Mouse (Mus musculus) testis, postnatal 10 days (tissue): Measurements from ENCODE around the gene Rffl.

ENCODE experiments used
- DNase-seq: peaks from one replicate; pipeline ENCODE4 v3.0.0; 2021; ENCODE audit warnings: low spot score

The Rffl gene

DNA sequence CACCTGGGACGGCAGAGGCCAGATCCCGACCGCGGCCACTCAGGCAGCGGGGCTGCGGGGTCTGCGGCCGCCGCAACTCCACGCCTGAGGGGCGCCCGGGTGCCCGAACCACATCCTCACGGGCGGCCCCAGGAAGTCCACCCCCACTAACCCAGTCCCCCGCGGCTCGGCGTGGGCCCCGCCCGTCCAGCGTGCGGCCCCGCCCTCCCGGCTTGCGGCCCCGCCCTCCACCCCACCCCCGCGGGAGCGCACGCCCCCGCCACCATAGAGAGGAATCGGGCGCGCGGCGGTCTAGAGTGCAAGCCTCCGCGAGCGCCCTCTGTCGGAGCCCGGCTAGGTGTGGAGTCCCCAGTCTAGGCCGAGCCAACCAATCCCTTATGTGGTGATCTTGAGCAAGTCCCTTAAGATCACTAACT, at the start of gene Rffl:
Rffl (minus strand) TSS at position 180 of the 416 bp plus-strand sequence.
- DNase-seq = peak; percentile 99

DNA sequence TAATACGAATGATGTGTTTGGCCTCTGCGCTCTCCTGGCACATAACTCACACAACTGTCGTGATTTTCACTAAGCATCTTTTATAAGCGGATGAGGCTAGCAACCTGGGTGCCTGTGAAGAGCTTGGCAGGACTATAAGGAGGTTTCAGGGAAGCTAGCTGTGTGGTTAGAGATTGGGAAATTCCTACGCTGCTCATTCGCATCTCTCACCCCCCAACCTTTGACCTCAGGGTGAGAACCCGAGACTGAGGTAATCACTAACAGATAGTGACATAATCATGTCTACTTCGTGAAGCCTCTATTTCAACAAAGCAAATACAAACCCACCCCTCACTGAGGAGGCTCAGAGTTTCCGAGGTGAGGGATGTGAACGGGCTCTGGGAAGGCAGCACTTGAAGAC, 49.8 kb upstream of the Rffl start:
- no peak for DNase-seq

DNA sequence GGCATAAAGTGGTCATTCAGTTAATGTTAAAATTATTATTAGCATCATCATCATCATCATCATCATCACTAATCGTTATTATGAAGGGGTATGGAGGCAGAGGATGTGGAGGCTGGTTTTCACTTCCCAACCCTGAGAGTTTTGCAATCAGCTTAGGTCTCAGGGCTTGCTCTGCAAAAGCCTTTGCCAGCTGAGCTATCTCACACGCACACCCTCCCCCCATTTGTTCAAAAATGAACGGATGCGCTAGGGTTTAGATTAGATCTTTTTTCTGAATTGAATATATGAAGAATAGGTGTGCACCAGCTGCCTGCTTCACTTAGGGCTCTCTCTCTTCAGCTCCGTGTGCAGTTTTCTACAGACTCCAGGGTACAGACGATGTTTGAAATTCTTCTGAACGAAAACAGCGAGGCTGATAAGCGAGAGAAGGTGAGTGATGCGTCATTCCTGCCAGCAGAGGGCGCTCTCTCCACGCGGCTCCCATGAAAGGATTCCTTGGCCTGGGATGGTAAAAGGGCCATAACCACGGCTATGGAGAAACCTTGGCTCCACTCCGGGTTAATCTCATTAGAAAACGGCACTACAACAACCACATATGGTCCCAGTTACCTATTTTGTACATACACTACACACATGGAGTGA, 43.8 kb upstream of the Rffl start:
- peak; percentile 87 for DNase-seq

DNA sequence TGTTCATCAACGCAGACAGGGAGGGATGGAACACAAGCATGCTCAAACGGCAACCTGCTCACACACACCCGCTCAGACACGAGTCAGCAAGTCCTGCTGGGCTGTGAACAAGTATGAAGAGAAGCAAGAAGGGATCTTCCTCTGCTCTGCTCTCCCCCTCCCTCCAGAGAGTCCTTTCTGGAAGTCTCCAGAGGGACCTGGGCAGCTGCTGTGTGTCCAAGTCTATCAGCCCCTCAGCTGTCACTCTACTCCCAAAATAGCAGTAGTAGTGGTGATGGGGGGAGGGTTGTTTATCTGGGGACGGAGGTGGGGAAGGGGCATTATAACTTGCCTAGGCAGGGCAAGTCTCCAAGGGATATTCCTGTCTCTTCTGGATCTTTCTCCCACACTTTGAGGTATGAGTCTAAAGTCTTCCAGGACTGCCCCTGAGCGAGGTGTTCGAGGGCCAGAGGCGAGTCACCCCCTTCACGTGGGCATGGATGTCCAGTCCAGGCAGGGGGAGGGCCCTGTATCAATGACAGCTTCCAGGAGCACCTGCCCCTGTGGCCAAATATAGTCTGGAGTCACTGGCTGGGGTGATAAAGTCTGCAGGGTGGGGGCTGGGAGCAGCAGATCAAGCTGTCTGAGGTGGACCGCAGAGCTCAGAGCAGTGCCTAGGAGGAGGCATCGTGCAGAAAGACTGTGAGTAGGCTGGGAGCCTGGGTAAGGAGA, 39.8 kb upstream of the Rffl start:
- DNase-seq = no peak

DNA sequence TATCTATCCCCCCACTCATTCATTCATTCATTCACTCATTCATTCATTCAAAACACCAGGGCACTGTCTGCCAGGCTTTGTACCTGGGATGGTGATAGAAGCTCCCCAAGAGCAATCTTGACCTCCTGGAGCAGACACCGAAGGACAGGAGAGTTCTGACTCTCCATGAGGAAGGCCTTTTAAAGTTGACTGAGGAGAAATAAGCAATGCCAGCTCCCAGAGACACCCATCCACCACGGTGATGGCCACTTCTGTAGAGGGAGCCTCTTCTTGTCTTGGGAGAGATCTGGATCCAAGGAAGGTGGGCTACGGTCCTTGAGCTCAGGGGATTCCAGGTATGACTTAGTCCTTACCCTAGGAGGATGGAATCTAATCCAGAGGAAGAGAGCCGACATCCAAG, 39.2 kb upstream of the Rffl start, which contains the start of gene Unc45b:
Unc45b (plus strand) TSS at position 301 of the 400 bp plus-strand sequence.
- no peak for DNase-seq

DNA sequence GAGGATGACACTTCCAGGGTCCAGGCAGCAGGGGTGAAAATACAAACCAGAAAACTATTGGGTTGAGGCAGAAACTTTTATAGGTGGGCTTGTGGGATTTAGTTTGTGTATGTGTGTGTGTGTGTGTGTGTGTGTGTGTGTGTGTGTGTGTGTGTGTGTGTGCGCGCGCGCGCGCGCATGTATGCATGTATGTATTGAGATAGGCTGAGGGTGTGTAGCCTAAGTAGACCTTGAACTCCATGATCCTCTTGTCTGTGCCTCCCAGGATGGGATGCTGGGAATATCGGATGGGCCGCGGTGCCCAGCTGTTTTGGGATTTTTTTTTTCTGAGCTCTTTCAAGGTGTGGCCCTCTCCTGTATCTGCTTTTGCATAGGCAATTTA, 37.6 kb upstream of the Rffl start:
- no peak for DNase-seq

DNA sequence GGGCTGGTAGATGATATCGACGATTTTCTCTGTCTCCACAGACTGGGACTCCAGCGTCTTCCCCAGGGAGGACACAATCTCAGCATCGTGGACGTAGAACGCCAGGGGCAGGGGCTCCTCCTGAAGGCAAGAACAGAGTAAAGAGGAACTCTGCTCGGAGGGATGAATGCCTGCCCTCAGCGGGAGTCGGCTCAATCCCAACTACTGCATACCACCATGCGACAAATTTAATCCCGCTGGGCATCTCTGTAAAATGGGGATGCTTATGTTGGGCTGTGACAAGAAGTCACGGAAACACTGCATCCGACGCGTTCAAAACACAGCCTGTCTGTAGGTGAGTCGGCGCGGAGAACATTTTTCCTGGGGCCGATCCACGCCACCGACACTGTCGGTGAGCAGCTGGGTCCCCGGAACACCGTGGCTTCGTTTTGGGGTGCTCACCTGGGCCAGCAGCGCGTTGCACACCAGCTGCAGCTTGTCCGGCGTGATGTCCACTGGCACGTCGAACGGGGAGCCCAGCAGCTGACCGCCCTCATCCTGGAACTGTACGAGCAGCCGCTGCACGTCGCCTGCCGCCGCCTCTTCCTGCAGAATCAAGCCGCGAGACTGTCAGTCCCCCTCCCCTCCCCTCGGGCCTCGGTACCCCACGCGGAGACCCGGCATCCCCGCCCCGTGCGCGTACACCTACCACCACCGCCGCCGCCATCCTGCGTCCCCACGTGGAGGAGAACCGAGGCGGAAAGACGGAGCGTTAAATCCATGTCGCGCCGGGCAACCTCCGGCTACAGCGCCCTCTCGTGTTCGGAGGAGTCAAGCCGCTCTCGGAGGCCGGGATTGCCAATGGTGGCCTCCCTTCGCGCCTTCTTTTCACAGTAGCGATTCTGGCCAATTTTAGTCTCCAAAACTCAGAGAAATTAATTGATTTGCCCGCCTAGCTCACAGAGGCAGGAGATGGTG, 36.9 kb upstream of the Rffl start, which contains the start of gene Nle1:
Nle1 (minus strand) TSS at position 761 of the 957 bp plus-strand sequence.
- peak; percentile 97 for DNase-seq

DNA sequence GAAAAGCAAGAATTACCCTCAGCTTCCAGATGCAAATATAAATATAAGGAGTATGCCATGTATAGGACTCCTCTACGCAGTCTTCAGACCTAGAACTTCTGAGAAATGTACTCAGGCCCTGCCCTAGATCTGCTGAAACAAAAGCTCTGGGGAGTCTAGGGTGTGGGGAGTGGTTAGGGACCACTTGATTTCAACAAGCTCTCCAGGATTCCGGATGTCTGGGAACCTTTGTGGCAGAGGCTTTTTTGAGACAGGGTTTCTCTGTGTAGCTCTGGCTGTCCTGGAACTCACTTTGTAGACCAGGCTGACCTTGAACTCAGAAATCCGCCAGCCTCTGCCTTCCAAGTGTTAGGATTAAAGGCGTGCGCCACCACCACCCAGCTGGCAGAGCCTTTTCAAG, 34.8 kb upstream of the Rffl start:
- DNase-seq = no peak

DNA sequence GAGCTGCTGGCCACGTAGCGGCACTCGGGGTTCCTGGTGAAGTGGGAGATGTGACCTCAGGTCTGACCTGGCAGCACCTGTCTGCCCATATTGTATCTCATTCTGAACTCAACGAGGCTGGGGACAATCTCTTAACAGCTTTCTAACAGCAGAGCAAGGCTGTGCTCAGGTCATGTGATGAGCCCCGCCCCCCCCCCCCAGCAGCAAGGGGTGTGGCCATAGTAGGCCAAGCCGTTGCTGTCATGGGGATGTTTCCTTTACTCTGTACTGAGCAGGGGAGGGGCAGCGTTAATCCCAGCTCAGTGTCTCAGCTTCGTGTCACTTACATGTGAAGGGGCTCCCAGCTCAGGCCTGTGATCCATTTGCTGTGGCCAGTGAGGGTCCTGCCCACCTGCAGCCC, 33.9 kb upstream of the Rffl start:
- no peak for DNase-seq

DNA sequence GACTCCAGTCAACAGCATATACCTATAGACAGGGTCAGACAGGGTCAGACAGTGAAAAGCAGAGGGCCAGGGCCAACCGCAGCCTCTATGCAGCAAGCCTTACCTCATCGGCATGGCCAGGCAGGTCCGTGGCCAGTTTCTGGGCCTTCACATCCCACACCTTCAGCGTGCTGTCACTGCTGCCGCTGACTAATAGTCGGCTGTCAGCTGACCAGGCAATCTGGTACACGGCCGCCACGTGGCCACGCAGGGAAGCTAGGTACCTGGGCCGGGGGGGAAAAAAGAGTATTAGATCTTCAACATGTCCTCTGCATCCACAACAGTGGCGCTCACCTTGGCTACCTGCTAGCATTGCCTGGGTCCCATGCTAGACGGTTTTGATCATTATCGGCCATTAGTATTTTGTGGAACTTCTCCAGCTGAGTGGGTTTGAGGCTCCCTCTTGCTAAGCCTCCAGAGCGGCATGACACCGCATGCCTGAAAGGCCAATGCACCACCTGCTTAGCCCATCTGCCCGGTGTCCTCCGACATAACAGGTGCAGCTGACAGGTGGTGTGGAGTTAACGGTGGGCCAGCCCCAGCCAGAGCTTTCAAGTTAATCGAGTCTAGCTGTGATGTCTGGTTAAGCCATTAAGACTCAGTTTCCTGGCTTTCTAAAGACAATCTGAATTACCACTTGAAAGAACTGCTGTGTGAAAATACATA, 30.7 kb upstream of the Rffl start:
- no peak for DNase-seq

DNA sequence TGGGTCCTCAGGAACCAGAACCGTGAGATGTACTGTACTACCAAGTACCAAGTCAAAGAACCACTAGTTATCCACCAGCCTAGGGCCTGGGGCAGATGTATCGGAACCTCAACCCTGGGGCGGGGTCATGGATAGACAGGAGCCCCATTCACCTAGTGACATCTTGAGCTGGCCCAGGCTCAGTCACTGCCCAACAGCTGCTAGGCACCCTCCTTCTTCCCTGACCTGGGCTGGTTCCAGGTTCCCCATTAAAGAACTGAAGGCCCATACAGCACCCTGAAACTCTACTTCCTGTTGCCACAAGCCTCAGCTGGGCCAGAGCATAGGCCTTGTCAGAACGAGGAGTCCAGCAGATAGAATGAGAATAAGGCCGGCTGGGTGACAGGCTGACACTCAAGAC, 28.7 kb upstream of the Rffl start:
- no peak for DNase-seq

DNA sequence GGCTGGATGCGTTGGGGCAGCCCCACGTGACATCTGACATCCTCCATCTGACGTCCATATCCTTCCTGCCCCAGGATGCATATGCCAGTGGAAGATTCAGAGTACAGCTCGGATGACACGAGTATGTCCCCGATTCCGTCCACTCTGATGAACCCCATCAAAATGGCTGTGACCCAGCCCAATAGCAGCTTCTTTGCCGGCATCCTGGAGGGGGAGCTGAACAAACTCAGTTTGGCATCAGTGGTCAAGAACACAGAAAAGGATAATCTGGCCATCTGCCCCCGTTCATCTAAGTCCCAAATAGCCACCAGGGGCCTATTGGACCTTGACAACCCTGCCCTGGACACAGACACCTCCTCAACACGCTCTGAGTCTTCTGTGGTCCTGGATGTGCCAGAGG, 26.5 kb upstream of the Rffl start:
- no peak for DNase-seq

DNA sequence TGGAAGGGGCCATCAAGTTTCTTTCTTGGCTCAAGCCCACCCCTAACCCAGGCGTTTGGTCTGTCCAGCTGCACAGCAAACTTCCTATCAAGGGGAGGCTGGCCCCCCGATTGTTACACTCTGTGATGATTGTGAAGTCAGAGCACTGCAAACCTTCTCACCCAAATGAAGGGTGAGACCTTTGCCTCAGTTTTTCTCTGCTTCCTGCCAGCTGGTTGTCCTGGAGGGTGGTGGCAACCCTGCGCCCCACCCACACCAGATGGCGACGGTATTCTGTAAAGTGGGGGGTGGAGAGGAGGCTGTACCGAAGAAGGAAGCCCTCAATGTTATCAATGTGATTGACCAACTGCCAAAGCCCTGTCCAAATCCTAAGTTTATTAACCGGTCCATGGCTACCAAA, 20.9 kb upstream of the Rffl start, which contains the start of gene Fndc8:
Fndc8 (plus strand) TSS at position 189 of the 400 bp plus-strand sequence.
- no peak for DNase-seq

DNA sequence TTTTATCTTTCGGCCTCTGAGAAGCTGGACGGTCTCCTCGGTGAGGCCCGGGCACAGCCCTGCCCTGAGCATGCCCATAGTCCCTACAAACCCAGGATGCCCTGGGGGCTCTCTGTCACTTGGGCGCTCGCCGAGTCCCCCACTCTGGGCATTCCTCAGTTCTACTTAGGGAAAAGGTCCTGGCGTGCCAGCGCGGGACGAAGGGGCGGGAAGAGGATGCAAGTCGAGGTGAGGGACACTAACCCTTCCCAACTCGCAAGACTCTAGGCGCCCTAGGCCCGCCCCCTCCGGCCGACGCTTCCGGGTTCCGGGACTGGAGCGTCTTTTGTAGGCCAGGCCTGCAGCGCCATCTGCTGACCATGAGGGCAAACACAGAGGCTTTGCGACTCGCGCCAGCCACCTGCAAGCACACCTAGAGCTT, 19.3 kb upstream of the Rffl start, which contains the start of gene Rad51d:
Rad51d (minus strand) TSS at position 273 of the 421 bp plus-strand sequence.
- peak; percentile 97 for DNase-seq

DNA sequence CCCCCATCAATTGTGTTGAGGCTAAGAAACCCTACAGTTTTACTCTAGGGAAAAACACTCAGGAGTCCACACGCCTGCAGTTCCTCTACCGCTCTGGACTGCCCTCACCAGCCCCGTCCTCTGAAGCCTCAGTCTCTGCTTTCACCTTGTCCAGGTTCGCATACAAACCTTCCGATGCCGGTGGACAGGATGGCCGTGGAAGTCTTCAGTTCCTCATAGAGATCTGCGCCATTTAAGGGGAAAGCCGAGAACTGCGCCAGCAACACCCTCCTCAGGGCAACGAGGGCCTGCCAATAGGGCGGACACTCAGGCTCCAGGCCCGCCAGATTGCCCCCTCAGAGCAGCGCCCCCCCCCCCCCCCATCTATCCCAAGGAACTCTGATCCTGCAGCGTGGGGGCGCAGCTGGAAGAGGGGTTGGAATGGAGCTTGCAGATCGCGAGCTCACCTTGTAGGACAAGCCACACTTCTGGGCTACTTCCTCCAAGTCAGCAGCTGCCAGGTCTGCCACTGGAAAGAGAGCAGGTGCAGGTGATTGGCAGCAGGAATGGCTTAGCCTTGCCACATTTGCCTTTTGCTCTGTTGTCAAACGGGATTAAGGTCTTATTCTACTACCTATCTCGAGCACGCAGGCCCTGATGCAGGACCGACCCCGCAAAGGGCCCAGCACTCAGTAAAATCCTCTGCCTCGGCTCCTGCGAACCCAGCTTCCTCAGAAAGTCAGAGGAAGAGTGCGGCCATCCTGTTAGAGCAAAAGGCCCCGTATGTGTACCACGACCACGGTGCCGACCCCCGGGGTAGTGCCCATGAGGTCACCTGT, 18.7 kb upstream of the Rffl start:
- DNase-seq = no peak

DNA sequence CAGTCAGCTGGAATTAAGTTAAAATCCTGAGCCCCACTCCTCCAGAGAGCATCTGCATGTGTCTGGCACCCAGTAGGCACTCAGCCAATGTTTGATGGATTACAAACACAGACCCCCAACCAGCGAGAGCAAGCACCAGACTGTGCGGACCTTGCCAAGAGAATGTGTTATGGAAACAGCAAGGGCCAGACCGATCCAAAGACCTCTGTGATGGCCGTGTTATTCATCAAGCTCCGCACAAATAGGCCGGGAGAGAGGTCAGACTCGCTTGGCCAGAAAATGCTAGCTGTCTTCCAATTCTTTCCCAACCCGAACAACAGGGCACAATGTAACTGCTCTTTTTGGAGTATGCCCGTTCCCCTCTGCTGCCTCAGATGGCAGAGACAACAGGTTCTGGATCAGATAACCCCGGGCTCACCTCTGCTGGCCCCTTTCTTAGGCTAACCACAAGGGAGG, 17.5 kb upstream of the Rffl start:
- DNase-seq = no peak

DNA sequence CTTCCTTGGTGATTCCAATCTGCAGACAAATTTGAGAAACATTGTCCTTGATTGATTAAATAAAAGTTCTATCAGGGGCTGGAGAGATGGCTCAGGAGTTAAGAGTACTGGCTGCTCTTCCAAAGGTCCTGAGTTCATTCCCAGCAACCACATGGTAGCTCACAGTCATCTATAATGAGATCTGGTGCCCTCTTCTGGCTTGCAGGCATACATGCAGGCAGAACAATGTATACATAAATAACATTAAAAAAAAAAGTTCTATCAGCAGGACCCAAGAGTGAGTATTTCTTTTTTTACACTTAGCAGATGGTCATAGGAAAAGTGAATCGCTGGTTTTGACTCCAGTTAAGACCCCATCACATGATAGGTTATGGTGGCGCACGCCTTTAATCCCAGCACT, 15.5 kb upstream of the Rffl start:
- no peak for DNase-seq

DNA sequence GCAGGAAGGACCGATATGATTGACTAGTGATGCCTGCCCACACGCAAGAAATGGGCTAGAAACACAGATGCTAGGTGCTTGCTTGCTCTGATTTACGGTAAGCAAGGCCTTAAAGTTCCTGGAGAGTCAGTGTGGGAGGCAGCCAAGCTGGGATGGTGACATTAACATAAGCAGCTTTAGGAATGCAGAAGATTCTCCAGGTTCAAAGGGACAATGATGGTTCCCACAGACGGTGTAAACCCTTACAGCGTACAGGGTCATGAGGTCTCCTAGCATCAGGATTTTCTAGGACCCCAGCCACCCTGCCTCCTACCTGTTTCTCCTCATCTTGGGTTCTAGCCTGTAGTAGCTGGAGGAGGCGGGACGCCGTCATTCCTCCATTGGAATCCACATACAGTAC, 12.2 kb upstream of the Rffl start:
- DNase-seq = no peak

DNA sequence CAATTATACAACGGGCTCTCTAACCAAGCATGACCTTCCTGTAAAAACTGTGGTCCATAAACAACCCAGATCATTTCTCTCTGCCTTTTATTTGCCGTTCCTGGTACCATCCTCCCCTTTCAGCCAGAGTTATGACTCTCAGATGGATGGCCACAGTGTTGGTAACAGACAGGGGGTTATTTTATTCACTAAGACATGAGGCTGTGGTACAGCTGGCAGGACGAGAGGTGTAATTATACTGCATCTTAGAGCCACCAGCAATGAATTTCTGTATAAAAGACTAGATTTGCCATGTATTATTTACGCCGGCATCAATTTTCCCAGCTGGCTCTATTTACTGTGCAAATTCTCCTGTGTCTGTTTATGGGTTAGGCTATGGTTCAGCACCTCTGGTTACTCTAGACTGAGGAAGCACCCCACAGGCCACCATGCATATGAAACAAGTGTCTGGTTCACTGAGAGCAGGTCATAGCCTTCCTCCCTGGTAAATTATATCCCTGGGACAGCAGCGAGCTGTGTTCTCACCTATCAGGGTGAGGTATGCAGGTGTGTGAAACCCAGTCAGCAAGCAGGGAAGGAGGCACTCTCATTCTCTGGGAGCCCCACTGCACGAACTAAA, 6.8 kb upstream of the Rffl start:
- no peak for DNase-seq

DNA sequence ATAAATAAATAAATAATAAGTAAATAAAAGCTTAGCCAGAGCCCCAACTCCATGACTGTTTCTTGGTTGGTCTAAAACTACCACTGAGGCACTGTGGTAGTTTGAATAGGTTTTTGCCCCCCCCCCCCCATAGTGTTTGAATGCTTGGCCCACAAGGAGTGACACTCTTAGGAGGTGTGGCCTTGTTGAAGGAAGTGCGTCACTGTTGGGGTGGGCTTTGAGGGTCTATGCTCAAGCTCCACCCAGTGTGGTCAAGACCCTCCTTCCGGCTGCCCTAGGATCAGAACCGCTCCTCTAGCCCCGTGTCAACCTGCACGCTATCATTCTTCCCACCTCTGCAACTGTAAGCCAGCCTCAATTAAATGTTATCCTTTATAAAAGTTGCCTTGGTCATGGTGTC, 4.6 kb upstream of the Rffl start:
- no peak for DNase-seq
